Mouse (Mus musculus) c-Kit-positive CD71-positive TER-119-positive erythroid progenitor cells, embryonic 14.5 days (primary cell): Measurements from ENCODE around the gene Kdm4c.
"Not testable (repeated sequence)": the region's sequence is repeated elsewhere in the genome, so short reads cannot be mapped to it uniquely, and the experiment has no call there.

Source experiments
- DNase-seq: peaks from one replicate; pipeline ENCODE4 v3.0.0-alpha.2; 2013; ENCODE audit warnings: low spot score

Kdm4c gene

GRCm38 (mm10) chr4:74311135-74311534 lies 68.8 kb downstream of the Kdm4c start:
- no peak for DNase-seq

GRCm38 (mm10) chr4:74312858-74313257 lies 70.6 kb downstream of the Kdm4c start:
- DNase-seq = no peak

- no peak for DNase-seq
Observed at GRCm38 (mm10) chr4:74315388-74315787, 73.1 kb downstream of the Kdm4c start.

- no peak for DNase-seq
Observed at GRCm38 (mm10) chr4:74319313-74319712, 77.0 kb downstream of the Kdm4c start.

GRCm38 (mm10) chr4:74357479-74357878 lies 115.2 kb downstream of the Kdm4c start:
- no peak for DNase-seq

- DNase-seq = no peak
Observed at GRCm38 (mm10) chr4:74360274-74360673, 118.0 kb downstream of the Kdm4c start.

GRCm38 (mm10) chr4:74386583-74386982 lies 144.3 kb downstream of the Kdm4c start:
- DNase-seq = no peak

- no peak for DNase-seq
Observed at GRCm38 (mm10) chr4:74393162-74393561, 150.9 kb downstream of the Kdm4c start.

GRCm38 (mm10) chr4:74396562-74396961 lies 154.3 kb downstream of the Kdm4c start:
- DNase-seq = no peak

- DNase-seq = not testable (repeated sequence)
Observed at GRCm38 (mm10) chr4:74401617-74402313, 159.5 kb downstream of the Kdm4c start.

GRCm38 (mm10) chr4:74408731-74409130 lies 166.4 kb downstream of the Kdm4c start:
- no peak for DNase-seq

- peak; percentile 20 for DNase-seq
Observed at GRCm38 (mm10) chr4:74419794-74420193, 177.5 kb downstream of the Kdm4c start.
